Mouse (Mus musculus) mouse embryonic stem cell (cell line): Measurements from ENCODE around the gene Actc1.

Experiments used
- in situ Hi-C, 2 experiments: fragments of 300-500 bp; cut with MboI; formaldehyde crosslinking; loops; 1 replicate in 1 of 2; 3 replicates in 1 of 2; pipeline ENCODE4 v1.14.3; 2019 to 2020; ENCODE audit warnings: low sequenced_read_pairs in 2 of 2, low pct_unique_long_range_greater_than_20kb in 1 of 2, mixed read lengths in 1 of 2; ENCODE audit not compliant: unreplicated experiment in 1 of 2

The Actc1 gene

GRCm38 (mm10) chr2:114054129-114054528, 781 bp upstream of the Actc1 start:
- in situ Hi-C loops: no loop called here

GRCm38 (mm10) chr2:114051871-114052241, 1.5 kb downstream of the Actc1 start:
- in situ Hi-C loops: no loop called here

- in situ Hi-C loops: no loop called here
Measured at GRCm38 (mm10) chr2:114051111-114051870, 2.1 kb downstream of the Actc1 start.

- in situ Hi-C loops: no loop called here
Measured at GRCm38 (mm10) chr2:114050150-114050549, 3.2 kb downstream of the Actc1 start.

- in situ Hi-C loops: no loop called here
Measured at GRCm38 (mm10) chr2:114049372-114049771, 4.0 kb downstream of the Actc1 start.

GRCm38 (mm10) chr2:114047960-114048611, 5.3 kb downstream of the Actc1 start:
- in situ Hi-C loops: no loop called here

- in situ Hi-C loops: no loop called here
Measured at GRCm38 (mm10) chr2:114046151-114046664, 7.1 kb downstream of the Actc1 start.

GRCm38 (mm10) chr2:114037926-114038325, 15.4 kb downstream of the Actc1 start:
- in situ Hi-C loops: no loop called here

GRCm38 (mm10) chr2:114032259-114032658, 21.1 kb downstream of the Actc1 start:
- in situ Hi-C loops: no loop called here

GRCm38 (mm10) chr2:114023383-114023782, 30.0 kb downstream of the Actc1 start:
- in situ Hi-C loops: no loop called here

GRCm38 (mm10) chr2:114020210-114020563, 33.2 kb downstream of the Actc1 start:
- in situ Hi-C loops: no loop called here

- in situ Hi-C loops: no loop called here
Measured at GRCm38 (mm10) chr2:114019474-114020209, 33.7 kb downstream of the Actc1 start.

GRCm38 (mm10) chr2:114018136-114018535, 35.2 kb downstream of the Actc1 start:
- in situ Hi-C loops: no loop called here

GRCm38 (mm10) chr2:114014839-114015238, 38.5 kb downstream of the Actc1 start:
- in situ Hi-C loops: no loop called here

GRCm38 (mm10) chr2:114013846-114014245, 39.5 kb downstream of the Actc1 start:
- in situ Hi-C loops: no loop called here

GRCm38 (mm10) chr2:114013295-114013771, 40.0 kb downstream of the Actc1 start, which contains the start of gene Gjd2:
Gjd2 (minus strand) TSS chr2:114013619.
- in situ Hi-C loops: no loop called here

- in situ Hi-C loops: no loop called here
Measured at GRCm38 (mm10) chr2:114012749-114013211, 40.6 kb downstream of the Actc1 start.

GRCm38 (mm10) chr2:114011838-114012237, 41.5 kb downstream of the Actc1 start:
- in situ Hi-C loops: no loop called here

GRCm38 (mm10) chr2:114008321-114008720, 45.0 kb downstream of the Actc1 start:
- in situ Hi-C loops: no loop called here
